Mouse (Mus musculus) liver, embryonic 11.5 days (tissue): Measurements from ENCODE around the gene Timp4. TPM values are rescaled to one million over a fixed set of nuclear protein-coding genes. Genes with fewer than 3 reads are reported as not detected.

ENCODE experiments used
- ATAC-seq: fragments of 200-750 bp; cut with Nextera tagmentation; replicated peaks from 2 replicates; pipeline ENCODE4 v1.8.0; 2017; ENCODE audit warnings: moderate number of reproducible peaks, mild to moderate bottlenecking, moderate TSS enrichment, moderate library complexity; ENCODE audit not compliant: low FRiP score
- DNase-seq: peaks from one replicate; pipeline ENCODE4 v3.0.0-alpha.2; 2017; ENCODE audit warnings: low spot score
- H3K27ac ChIP-seq: fragments of 300-500 bp; sonication (generic); 2 replicates; pipeline ENCODE4 v1.5.1; 2014; ENCODE audit warnings: mild to moderate bottlenecking, low read depth, low read length, control low read depth
- H3K27me3 ChIP-seq: fragments of 300-500 bp; sonication (generic); replicated peaks from 2 replicates; pipeline ENCODE4 v1.6.1; 2014; ENCODE audit warnings: low read length, mixed read lengths; ENCODE audit not compliant: control insufficient read depth, insufficient read depth
- H3K36me3 ChIP-seq: fragments of 300-500 bp; sonication (generic); 2 replicates; pipeline ENCODE4 v1.6.1; 2014; ENCODE audit warnings: mild to moderate bottlenecking, low read length, moderate library complexity, mixed read lengths; ENCODE audit not compliant: control insufficient read depth, insufficient read depth
- H3K4me1 ChIP-seq: fragments of 300-500 bp; sonication (generic); replicated peaks from 2 replicates; pipeline ENCODE4 v1.6.1; 2014; ENCODE audit warnings: low read length, mixed read lengths; ENCODE audit not compliant: control insufficient read depth, insufficient read depth
- H3K4me2 ChIP-seq: fragments of 300-500 bp; sonication (generic); 2 replicates; pipeline ENCODE4 v1.6.1; 2014; ENCODE audit warnings: mild to moderate bottlenecking, control low read depth, moderate library complexity
- H3K4me3 ChIP-seq: fragments of 300-500 bp; sonication (generic); 2 replicates; pipeline ENCODE4 v1.5.1; 2014; ENCODE audit warnings: low read depth, low read length, control low read depth
- H3K9ac ChIP-seq: fragments of 300-500 bp; sonication (generic); 2 replicates; pipeline ENCODE4 v1.6.1; 2014; ENCODE audit warnings: low read depth, low read length, control low read depth
- H3K9me3 ChIP-seq: fragments of 300-500 bp; sonication (generic); 2 replicates; pipeline ENCODE4 v1.6.1; 2016; ENCODE audit warnings: low read length, inconsistent platforms, mixed read lengths; ENCODE audit not compliant: control insufficient read depth
- WGBS: fragments of 180-500 bp; shearing (Covaris S2); extraction: QIAGEN DNeasy Blood & Tissue Kit; methylation state at CpG from one replicate; pipeline ENCODE4 v1.1.7; 2014; 5-methylcytosine and 5-hydroxymethylcytosine counted together
- polyA plus RNA-seq: library from polyadenylated mRNA; unstranded; fragments of >200 nt; fragmentation: Nextera tagmentation; extraction: Ambion mirVana; gene quantifications from 2 replicates; pipeline ENCODE4 v1.2.1, GENCODE M21; 2014

The Timp4 gene
- polyA plus RNA-seq: 0.04 TPM in 1 of 2 replicates, not detected in the other

GRCm38 (mm10) chr6:115252099-115252873, at the start of gene Timp4:
Gene Timp4, minus strand, starts transcription at chr6:115252205.
- DNase-seq (no peak), ATAC-seq (no peak)
- Histone ChIP-seq H3K9ac (no peak within 1 kb of the TSS), H3K27ac (no peak within 1 kb of the TSS), H3K4me1 (no peaks in the 10 kb centered on the region), H3K4me2 (peak within 1 kb of the TSS; percentile 42), H3K27me3 (no peaks in the 10 kb centered on the region; the same call in 1 of the 2 replicates), H3K4me3 (no peak within 1 kb of the TSS), H3K9me3 (no peaks in the 10 kb centered on the region), H3K36me3 (no peaks in the 10 kb centered on the region)
- 39% methylated on average over 7 of the region's 10 CpGs for WGBS

DNA sequence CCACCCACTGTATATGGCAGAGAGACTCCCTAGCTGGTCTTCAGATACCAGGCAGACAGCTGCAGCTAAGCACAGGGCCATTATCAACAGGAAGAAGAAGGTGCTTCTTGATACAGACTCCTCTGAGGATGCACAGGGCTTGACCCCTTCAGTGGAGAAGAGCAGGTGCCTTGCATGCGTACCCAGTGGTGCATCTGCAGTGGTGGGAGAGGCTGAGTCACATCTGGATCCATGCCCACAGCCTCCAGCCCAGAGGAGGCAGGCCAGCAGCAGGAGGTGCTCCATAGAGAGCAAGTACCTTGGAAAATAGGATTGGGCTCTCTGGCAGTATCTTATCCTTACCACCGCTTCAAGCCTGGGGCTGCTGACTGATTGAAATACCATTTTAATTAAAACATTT, 41.9 kb upstream of the Timp4 start:
- no peaks in the 10 kb centered on the region for H3K9me3 ChIP-seq
- no peaks in the 10 kb centered on the region for H3K36me3 ChIP-seq
- H3K4me1 ChIP-seq: no peaks in the 10 kb centered on the region
- H3K9ac ChIP-seq: no peak overlapping the region
- ATAC-seq: no peak
- 77% methylated on average over 2 of the region's 2 CpGs for WGBS
- H3K4me3 ChIP-seq: no peak overlapping the region
- DNase-seq: no peak
- H3K27ac ChIP-seq: no peak overlapping the region
- no peaks in the 10 kb centered on the region for H3K27me3 ChIP-seq
- H3K4me2 ChIP-seq: no peak overlapping the region

GRCm38 (mm10) chr6:115292621-115293020, 40.6 kb upstream of the Timp4 start:
- H3K9ac ChIP-seq: no peak overlapping the region
- ATAC-seq: no peak
- H3K4me1 ChIP-seq: no peaks in the 10 kb centered on the region
- H3K27me3 ChIP-seq: no peaks in the 10 kb centered on the region
- H3K4me3 ChIP-seq: no peak overlapping the region
- DNase-seq: no peak
- H3K36me3 ChIP-seq: no peaks in the 10 kb centered on the region
- no peak overlapping the region for H3K4me2 ChIP-seq
- H3K9me3 ChIP-seq: no peaks in the 10 kb centered on the region
- no peak overlapping the region for H3K27ac ChIP-seq
- 67% methylated on average over 6 of the region's 6 CpGs for WGBS

- no peak overlapping the region for H3K9ac ChIP-seq
- no peak for ATAC-seq
- no peak overlapping the region for H3K4me3 ChIP-seq
- DNase-seq: no peak
- no peak overlapping the region for H3K4me2 ChIP-seq
- no peaks in the 10 kb centered on the region for H3K27me3 ChIP-seq
- no peaks in the 10 kb centered on the region for H3K36me3 ChIP-seq
- H3K9me3 ChIP-seq: no peaks in the 10 kb centered on the region
- no peaks in the 10 kb centered on the region for H3K4me1 ChIP-seq
- H3K27ac ChIP-seq: no peak overlapping the region
- WGBS: 87% methylated on average over 6 of the region's 6 CpGs
These were observed 39.8 kb upstream of the Timp4 start for GRCm38 (mm10) chr6:115291823-115292222.

DNA sequence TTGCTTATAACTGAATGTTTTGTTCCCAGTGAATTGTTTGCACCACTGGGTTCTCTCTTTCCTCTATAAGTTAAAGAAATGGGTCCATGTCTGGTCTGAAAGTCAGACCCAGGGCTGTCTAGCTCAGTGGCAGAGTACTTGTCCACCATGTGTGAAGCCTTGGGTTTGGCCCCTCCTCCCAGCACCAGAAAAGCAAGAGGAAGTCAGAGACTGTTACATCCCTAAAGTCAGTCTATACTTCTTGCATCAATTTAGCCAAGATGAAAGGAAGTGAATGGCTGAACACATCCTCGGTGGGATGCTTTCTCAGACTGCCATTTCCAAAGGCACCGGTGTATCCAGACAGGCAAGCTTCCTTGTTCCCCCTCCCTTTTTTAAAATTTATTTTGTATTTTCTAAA, 39.1 kb upstream of the Timp4 start:
- Histone ChIP-seq H3K4me3 (no peak overlapping the region), H3K27ac (no peak overlapping the region), H3K4me2 (no peak overlapping the region), H3K9ac (no peak overlapping the region), H3K27me3 (no peaks in the 10 kb centered on the region), H3K36me3 (no peaks in the 10 kb centered on the region), H3K4me1 (no peaks in the 10 kb centered on the region), H3K9me3 (no peaks in the 10 kb centered on the region)
- DNase-seq (no peak), ATAC-seq (no peak)
- WGBS: 78% methylated on average over 2 of the region's 2 CpGs

- H3K4me3 ChIP-seq: no peak overlapping the region
- DNase-seq (no peak), ATAC-seq (no peak)
- 53% methylated on average over 5 of the region's 5 CpGs for WGBS
- H3K4me2 ChIP-seq: no peak overlapping the region
- no peaks in the 10 kb centered on the region for H3K36me3 ChIP-seq
- no peaks in the 10 kb centered on the region for H3K9me3 ChIP-seq
- H3K27me3 ChIP-seq: no peaks in the 10 kb centered on the region
- no peak overlapping the region for H3K27ac ChIP-seq
- no peaks in the 10 kb centered on the region for H3K4me1 ChIP-seq
- no peak overlapping the region for H3K9ac ChIP-seq
These were observed 38.6 kb upstream of the Timp4 start for GRCm38 (mm10) chr6:115290561-115290960.

DNA sequence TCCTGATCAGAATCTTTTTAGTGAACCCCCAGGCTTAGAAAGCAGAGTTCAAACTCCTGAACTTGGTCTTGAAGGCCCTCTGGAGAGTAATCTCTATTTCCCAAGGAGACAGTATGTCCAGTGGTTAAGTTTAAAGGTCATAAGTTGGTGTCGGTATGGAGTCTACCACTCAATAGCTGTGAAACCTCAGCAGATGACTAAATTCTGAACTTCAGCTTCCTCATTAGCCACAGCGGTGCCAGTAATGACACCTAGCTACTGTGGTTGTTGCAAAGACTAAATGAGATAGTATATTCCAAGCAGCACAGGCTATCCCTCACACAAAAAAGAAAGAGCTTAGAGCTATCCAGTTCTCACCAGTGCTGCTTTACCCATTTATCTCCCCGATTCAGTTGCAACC, 36.2 kb upstream of the Timp4 start:
- no peak overlapping the region for H3K27ac ChIP-seq
- H3K36me3 ChIP-seq: no peaks in the 10 kb centered on the region
- 84% methylated on average over 3 of the region's 3 CpGs for WGBS
- H3K4me1 ChIP-seq: no peaks in the 10 kb centered on the region
- H3K4me3 ChIP-seq: no peak overlapping the region
- H3K9me3 ChIP-seq: no peaks in the 10 kb centered on the region
- no peaks in the 10 kb centered on the region for H3K27me3 ChIP-seq
- ATAC-seq (no peak), DNase-seq (no peak)
- no peak overlapping the region for H3K4me2 ChIP-seq
- no peak overlapping the region for H3K9ac ChIP-seq

DNA sequence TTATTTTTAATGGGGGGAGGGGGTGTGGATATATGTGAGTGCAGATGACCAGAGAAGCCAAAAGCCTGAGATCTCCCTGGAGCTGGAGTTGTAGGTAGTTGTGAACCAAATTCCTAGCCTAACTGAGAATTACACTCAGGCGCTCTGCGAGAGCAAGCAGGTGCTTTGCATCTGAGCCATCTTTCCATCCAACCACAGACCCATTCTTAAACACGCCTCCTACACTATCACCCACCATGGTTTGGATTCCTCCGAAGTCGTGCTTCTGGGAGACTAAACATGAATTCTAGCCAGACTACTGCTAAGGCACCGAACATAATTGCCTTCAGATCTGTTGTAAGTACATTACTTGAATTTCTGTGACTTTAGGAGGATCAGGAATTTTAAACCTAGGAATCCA, 34.4 kb upstream of the Timp4 start:
- Histone ChIP-seq H3K4me3 (no peak overlapping the region), H3K9me3 (no peaks in the 10 kb centered on the region), H3K4me2 (no peak overlapping the region), H3K9ac (no peak overlapping the region), H3K36me3 (no peaks in the 10 kb centered on the region), H3K4me1 (no peaks in the 10 kb centered on the region), H3K27me3 (no peaks in the 10 kb centered on the region), H3K27ac (no peak overlapping the region)
- ATAC-seq (no peak), DNase-seq (no peak)
- WGBS: 77% methylated on average over 6 of the region's 6 CpGs

DNA sequence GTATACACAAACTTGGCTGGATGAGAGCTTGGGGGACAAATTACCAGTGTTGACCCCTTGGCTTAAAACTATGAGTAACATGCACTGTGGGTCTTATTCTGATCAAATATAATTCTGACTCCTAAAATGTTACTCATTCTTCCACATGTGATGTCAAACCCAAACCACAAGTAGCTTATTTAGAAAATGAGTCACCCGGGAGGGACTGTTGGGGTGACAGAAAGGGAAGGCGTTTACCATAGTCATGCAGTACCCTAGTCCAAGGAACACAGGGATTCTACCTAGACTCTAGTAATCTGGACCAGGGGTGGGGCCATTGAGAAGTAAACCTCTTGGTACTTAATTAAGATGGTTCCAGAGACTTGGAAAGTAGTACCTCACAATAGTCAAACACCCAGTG, 32.1 kb upstream of the Timp4 start:
- H3K4me1 ChIP-seq: no peaks in the 10 kb centered on the region
- WGBS: 85% methylated on average over 2 of the region's 2 CpGs
- no peaks in the 10 kb centered on the region for H3K9me3 ChIP-seq
- no peak overlapping the region for H3K4me2 ChIP-seq
- ATAC-seq: no peak
- no peaks in the 10 kb centered on the region for H3K27me3 ChIP-seq
- no peak overlapping the region for H3K27ac ChIP-seq
- H3K4me3 ChIP-seq: no peak overlapping the region
- DNase-seq: no peak
- no peak overlapping the region for H3K9ac ChIP-seq
- no peaks in the 10 kb centered on the region for H3K36me3 ChIP-seq
